11 mouse cellular contexts compared by ENCODE assay signal in genomic region chr5:51853456-51854124, GRCm38 (mm10).
A peak's percentile ranks its signal among the peaks of the same experiment; 100 is the strongest.
DNase-seq lines count a peak whose midpoint lies in the region; ATAC-seq and TF ChIP-seq lines count a peak whose summit lies in the region.
"Had no signal": no experiment of that assay in that cellular context is flagged by ENCODE, and none has a peak within 500 bp of the region (broad histone marks: within the 10 kb centered on the region; RNA-seq: fewer than 3 reads in every experiment).

No protein-coding gene starts in this region.

- 0 out of 2 replicates have a peak, but pooled peaks cover 3% of the 10 kb centered on the region for H3K4me1 ChIP-seq in heart, embryonic 15.5 days (replicated peaks)
- H3K4me1 ChIP-seq in thymus, adult 2 months (replicated peaks; ENCODE audit: control insufficient read depth, insufficient read depth, low read length): no peaks in the 10 kb centered on the region
- no peaks in the 10 kb centered on the region for H3K4me1 ChIP-seq in liver, postnatal 0 days (ENCODE audit: insufficient read depth)

- TF ChIP-seq EP300 in liver, postnatal 0 days (IDR thresholded peaks at IDR 0.05; ENCODE audit: low read depth): no peak

- no peak for DNase-seq in heart, adult 8-10 months (ENCODE audit: low spot score)
- DNase-seq in thymus, adult 2 months: peak; percentile 16
- no peak for DNase-seq in thymus, adult 18-20 months
- no peak for DNase-seq in liver, postnatal 0 days
- no peak for DNase-seq in left cerebral cortex, adult 8-10 months (ENCODE audit: low spot score in 2 of 2)
- no peak for DNase-seq in gastrocnemius, adult 18-20 months (ENCODE audit: low spot score)
- no peak for DNase-seq in layer of hippocampus, adult 9-10 months (ENCODE audit: low spot score)
- DNase-seq: adrenal gland, adult 8-10 months; gastrocnemius, postnatal 10 days; lung, postnatal 36 days had no signal

- H3K36me3 ChIP-seq in heart, embryonic 15.5 days: no peaks in the 10 kb centered on the region
- H3K36me3 ChIP-seq in thymus, adult 2 months (ENCODE audit: control insufficient read depth, insufficient read depth, low read length): no peaks in the 10 kb centered on the region
- no peaks in the 10 kb centered on the region for H3K36me3 ChIP-seq in liver, postnatal 0 days (replicated peaks; ENCODE audit: insufficient read depth, low read length)

- TF ChIP-seq POLR2A in thymus, adult 2 months (IDR thresholded peaks at IDR 0.05; ENCODE audit: control insufficient read depth, extremely low read depth, insufficient read depth, low read length, poor library complexity): no peak

- H3K9ac ChIP-seq in heart, embryonic 15.5 days: no peak overlapping the region
- H3K9ac ChIP-seq in liver, postnatal 0 days (replicated peaks): no peak overlapping the region

- H3K9me3 ChIP-seq in heart, embryonic 15.5 days (replicated peaks): no peaks in the 10 kb centered on the region
- no peaks in the 10 kb centered on the region for H3K9me3 ChIP-seq in liver, postnatal 0 days (ENCODE audit: low read length)

- peak overlapping the region; percentile 26; the same call in 1 of the 2 replicates for H3K4me2 ChIP-seq in heart, embryonic 15.5 days
- peak overlapping the region; percentile 52 for H3K4me2 ChIP-seq in liver, postnatal 0 days (ENCODE audit: low read depth, low read length)

- ATAC-seq in heart, embryonic 15.5 days (replicated peaks; ENCODE audit: insufficient number of reproducible peaks, insufficient read depth, low FRiP score, low read depth): no peak
- no peak for ATAC-seq in liver, postnatal 0 days

- TF ChIP-seq CTCF in thymus, adult 2 months (IDR thresholded peaks at IDR 0.05; ENCODE audit: borderline replicate concordance, control insufficient read depth, extremely low read depth, insufficient read depth, low read length, poor library complexity): no peak
- TF ChIP-seq CTCF in liver, postnatal 0 days (IDR thresholded peaks at IDR 0.05; ENCODE audit: low read depth): peak; percentile 15; the same call in 1 of the 2 replicates

- 52% methylated on average over 9 of the region's 9 CpGs for WGBS in heart, embryonic 15.5 days
- WGBS in thymus, adult 2 months: 15% methylated on average over 9 of the region's 9 CpGs
- 43% methylated on average over 9 of the region's 9 CpGs for WGBS in liver, postnatal 0 days (ENCODE audit: insufficient replicate concordance)

- no peaks in the 10 kb centered on the region for H3K27me3 ChIP-seq in heart, embryonic 15.5 days
- no peaks in the 10 kb centered on the region for H3K27me3 ChIP-seq in thymus, adult 2 months (ENCODE audit: control insufficient read depth, insufficient read depth, low read length)
- no peaks in the 10 kb centered on the region for H3K27me3 ChIP-seq in liver, postnatal 0 days (ENCODE audit: insufficient read depth, low read length)

- no peak overlapping the region for H3K27ac ChIP-seq in heart, embryonic 15.5 days
- no peak overlapping the region for H3K27ac ChIP-seq in thymus, adult 2 months (ENCODE audit: control insufficient read depth, insufficient read depth, low read length)
- no peak overlapping the region for H3K27ac ChIP-seq in liver, postnatal 0 days (ENCODE audit: low read depth)

- peak overlapping the region; percentile 17 for H3K4me3 ChIP-seq in heart, embryonic 15.5 days
- peak overlapping the region; percentile 20; the same call in 1 of the 2 replicates for H3K4me3 ChIP-seq in thymus, adult 2 months (ENCODE audit: control insufficient read depth, insufficient read depth, low read length)
- H3K4me3 ChIP-seq in liver, postnatal 0 days (ENCODE audit: low read depth, low read length): peak overlapping the region; percentile 27
